Mouse (Mus musculus) urinary bladder, adult 2 months (tissue): ENCODE data around the gene Rpa1. TPM values are rescaled to one million over a fixed set of nuclear protein-coding genes. Genes with fewer than 3 reads are reported as not detected.
"Not testable (repeated sequence)": the region's sequence is repeated elsewhere in the genome, so short reads cannot be mapped to it uniquely, and the experiment has no call there.

Experiments
- DNase-seq: peaks from one replicate; pipeline ENCODE4 v3.0.0; 2022; ENCODE audit warnings: low spot score
- polyA plus RNA-seq: library from polyadenylated mRNA; depleted of rRNA; stranded (reverse); fragments of >200 nt; gene quantifications from 2 replicates; pipeline ENCODE4 v1.2.3, GENCODE M21; 2012

Rpa1 gene
- polyA plus RNA-seq, 1 experiment, result 55.4 TPM

- no peak for DNase-seq
Observed at GRCm38 (mm10) chr11:75323326-75323737, 24.8 kb downstream of the Rpa1 start.

GRCm38 (mm10) chr11:75319246-75319645 lies 28.9 kb downstream of the Rpa1 start:
- no peak for DNase-seq

- no peak for DNase-seq
Observed at GRCm38 (mm10) chr11:75318351-75319221, 29.5 kb downstream of the Rpa1 start.

GRCm38 (mm10) chr11:75313834-75314233 lies 34.3 kb downstream of the Rpa1 start:
- DNase-seq, result no peak

GRCm38 (mm10) chr11:75311751-75312150 lies 36.4 kb downstream of the Rpa1 start:
- DNase-seq, result no peak

GRCm38 (mm10) chr11:75310813-75311212 lies 37.3 kb downstream of the Rpa1 start:
- no peak for DNase-seq

- no peak for DNase-seq
Observed at GRCm38 (mm10) chr11:75308650-75309049, 39.5 kb downstream of the Rpa1 start.

GRCm38 (mm10) chr11:75304797-75305196 lies 43.3 kb downstream of the Rpa1 start:
- no peak for DNase-seq

- DNase-seq, result no peak
Observed at GRCm38 (mm10) chr11:75300954-75301353, 47.2 kb downstream of the Rpa1 start.

- no peak for DNase-seq
Observed at GRCm38 (mm10) chr11:75299786-75300185, 48.3 kb downstream of the Rpa1 start.

GRCm38 (mm10) chr11:75298491-75298890 lies 49.6 kb downstream of the Rpa1 start:
- DNase-seq, result no peak

- no peak for DNase-seq
Observed at GRCm38 (mm10) chr11:75297631-75298030, 50.5 kb downstream of the Rpa1 start.

- DNase-seq, result no peak
Observed at GRCm38 (mm10) chr11:75296406-75297005, 51.6 kb downstream of the Rpa1 start.

GRCm38 (mm10) chr11:75295534-75295933 lies 52.6 kb downstream of the Rpa1 start:
- not testable (repeated sequence) for DNase-seq

- DNase-seq, result no peak
Observed at GRCm38 (mm10) chr11:75294862-75295261, 53.3 kb downstream of the Rpa1 start.

- no peak for DNase-seq
Observed at GRCm38 (mm10) chr11:75293852-75294361, 54.2 kb downstream of the Rpa1 start.

- no peak for DNase-seq
Observed at GRCm38 (mm10) chr11:75292281-75292680, 55.8 kb downstream of the Rpa1 start.

- DNase-seq, result no peak
Observed at GRCm38 (mm10) chr11:75291389-75292215, 56.5 kb downstream of the Rpa1 start.

- peak; percentile 53 for DNase-seq
Observed at GRCm38 (mm10) chr11:75290566-75291271, 57.4 kb downstream of the Rpa1 start.

- DNase-seq, result no peak
Observed at GRCm38 (mm10) chr11:75289120-75289519, 59.0 kb downstream of the Rpa1 start.

GRCm38 (mm10) chr11:75288517-75288916 lies 59.6 kb downstream of the Rpa1 start:
- no peak for DNase-seq
